Mouse (Mus musculus) G1E (cell line): ENCODE measurements around the gene Gm10273. TPM values are rescaled to one million over a fixed set of nuclear protein-coding genes. Genes with fewer than 3 reads are reported as not detected.

ENCODE experiments used
- ATAC-seq: 2 replicates; pipeline ENCODE4 v1.8.0; 2016; ENCODE audit warnings: mild to moderate bottlenecking; ENCODE audit not compliant: insufficient number of reproducible peaks, poor library complexity, low FRiP score, severe bottlenecking; ENCODE audit errors: extremely low read depth
- DNase-seq: peaks from one replicate; pipeline ENCODE4 v3.0.0; 2012; ENCODE audit warnings: low spot score
- H3K27me3 ChIP-seq: 2 replicates; pipeline ENCODE4 v1.6.1; 2012; ENCODE audit warnings: mild to moderate bottlenecking, low read length, inconsistent platforms; ENCODE audit not compliant: insufficient read depth
- H3K36me3 ChIP-seq: replicated peaks from 2 replicates; pipeline ENCODE3; 2012; ENCODE audit warnings: mild to moderate bottlenecking, inconsistent platforms
- H3K4me1 ChIP-seq: 2 replicates; pipeline ENCODE4 v1.6.1; 2012; ENCODE audit warnings: low read depth, low read length, inconsistent platforms, mixed read lengths; ENCODE audit not compliant: insufficient read depth
- H3K4me3 ChIP-seq: 2 replicates; pipeline ENCODE4 v1.5.1; 2012; ENCODE audit warnings: low read depth, mild to moderate bottlenecking, inconsistent platforms, low read length, moderate library complexity, mixed read lengths
- H3K9me3 ChIP-seq: replicated peaks from 2 replicates; pipeline ENCODE4 v1.6.1; 2012; ENCODE audit warnings: inconsistent platforms
- CTCF ChIP-seq: IDR thresholded peaks from 2 replicates; pipeline ENCODE4 v1.5.1; 2012; ENCODE audit warnings: low read depth, low read length, inconsistent platforms, mixed read lengths
- GATA1 ChIP-seq: IDR thresholded peaks from 2 replicates; pipeline ENCODE4 v1.6.1; 2012; ENCODE audit warnings: borderline replicate concordance, low read length, inconsistent platforms, mixed read lengths
- GATA2 ChIP-seq: IDR thresholded peaks from 2 replicates; pipeline ENCODE4 v1.6.1; 2012; ENCODE audit warnings: low read depth, low read length, inconsistent platforms, borderline replicate concordance
- POLR2AphosphoS5 ChIP-seq: IDR thresholded peaks from 2 replicates; pipeline ENCODE4 v1.6.1; 2012; ENCODE audit warnings: low read depth, low read length, inconsistent platforms; ENCODE audit not compliant: insufficient replicate concordance
- TAL1 ChIP-seq: conservative IDR thresholded peaks from 2 replicates; pipeline ENCODE4 v1.6.1; 2012; ENCODE audit warnings: low read depth, low read length, inconsistent platforms, mixed read lengths
- polyA plus RNA-seq: library from polyadenylated mRNA; stranded (reverse); fragments of >175 nt; gene quantifications from 2 replicates; pipeline ENCODE4 v1.2.3, GENCODE M21; 2012
- total RNA-seq, 2 experiments: library from RNA; stranded (forward) in 1 of 2; stranded (reverse) in 1 of 2; fragments of 200-1000 nt in 1 of 2; fragments of >200 nt in 1 of 2; fragmentation: Nextera tagmentation in 1 of 2; gene quantifications; 2 replicates each; pipeline ENCODE4 v1.2.3; 2014 to 2017

Gene Gm10273
- total and polyA plus RNA-seq, 3 experiments, result 0.47 to 111 (median 29.9) TPM

GRCm38 (mm10) chr10:59413711-59414110 lies 18.3 kb downstream of the Gm10273 start:
- H3K4me3 ChIP-seq, result no peak overlapping the region
- 0 out of 2 replicates have a peak, but pooled peaks cover 6% of the 10 kb centered on the region for H3K27me3 ChIP-seq
- H3K36me3 ChIP-seq, result no peaks in the 10 kb centered on the region
- DNase-seq (no peak), ATAC-seq (no peak)
- TF ChIP-seq GATA1, result no peak
- H3K9me3 ChIP-seq, result no peaks in the 10 kb centered on the region
- H3K4me1 ChIP-seq, result no peaks in the 10 kb centered on the region

- TF ChIP-seq GATA1 (no peak), GATA2 (no peak), CTCF (no peak), TAL1 (no peak), POLR2AphosphoS5 (no peak)
- no peak for ATAC-seq
- no peaks in the 10 kb centered on the region for H3K4me1 ChIP-seq
- H3K36me3 ChIP-seq, result no peaks in the 10 kb centered on the region
- H3K27me3 ChIP-seq, result 0 out of 2 replicates have a peak, but pooled peaks cover 3% of the 10 kb centered on the region
- no peak overlapping the region for H3K4me3 ChIP-seq
- H3K9me3 ChIP-seq, result no peaks in the 10 kb centered on the region
- no peak for DNase-seq
These were observed 21.2 kb downstream of the Gm10273 start for GRCm38 (mm10) chr10:59416623-59417022.

- H3K4me3 ChIP-seq, result no peak overlapping the region
- no peaks in the 10 kb centered on the region for H3K9me3 ChIP-seq
- TF ChIP-seq GATA2, result no peak
- TF ChIP-seq GATA1, result no peak
- no peak for TF ChIP-seq POLR2AphosphoS5
- no peak for TF ChIP-seq CTCF
- TF ChIP-seq TAL1, result no peak
- DNase-seq, result no peak
- H3K36me3 ChIP-seq, result no peaks in the 10 kb centered on the region
- H3K4me1 ChIP-seq, result no peaks in the 10 kb centered on the region
- ATAC-seq, result no peak
- 0 out of 2 replicates have a peak, but pooled peaks cover 6% of the 10 kb centered on the region for H3K27me3 ChIP-seq
These were observed 24.1 kb downstream of the Gm10273 start for GRCm38 (mm10) chr10:59419516-59419915.

GRCm38 (mm10) chr10:59424453-59424852 lies 29.0 kb downstream of the Gm10273 start:
- Histone ChIP-seq H3K9me3 (no peaks in the 10 kb centered on the region), H3K4me1 (no peaks in the 10 kb centered on the region), H3K4me3 (no peak overlapping the region), H3K36me3 (no peaks in the 10 kb centered on the region), H3K27me3 (peaks cover 9% of the 10 kb centered on the region; the same call in 1 of the 2 replicates)
- no peak for DNase-seq
- no peak for ATAC-seq
- TF ChIP-seq TAL1 (no peak), CTCF (no peak), POLR2AphosphoS5 (no peak), GATA2 (no peak)

GRCm38 (mm10) chr10:59425369-59425768 lies 29.9 kb downstream of the Gm10273 start:
- H3K27me3 ChIP-seq, result peaks cover 9% of the 10 kb centered on the region; the same call in 1 of the 2 replicates
- no peaks in the 10 kb centered on the region for H3K36me3 ChIP-seq
- no peak for TF ChIP-seq TAL1
- TF ChIP-seq CTCF, result no peak
- no peak for TF ChIP-seq GATA1
- TF ChIP-seq GATA2, result no peak
- TF ChIP-seq POLR2AphosphoS5, result no peak
- no peaks in the 10 kb centered on the region for H3K9me3 ChIP-seq
- H3K4me1 ChIP-seq, result no peaks in the 10 kb centered on the region
- no peak for ATAC-seq
- no peak overlapping the region for H3K4me3 ChIP-seq
- no peak for DNase-seq

- H3K36me3 ChIP-seq, result no peaks in the 10 kb centered on the region
- H3K4me3 ChIP-seq, result no peak overlapping the region
- no peak for TF ChIP-seq GATA1
- DNase-seq, result no peak
- ATAC-seq, result no peak
- peaks cover 9% of the 10 kb centered on the region; the same call in 1 of the 2 replicates for H3K27me3 ChIP-seq
- peaks cover 5% of the 10 kb centered on the region; the same call in 1 of the 2 replicates for H3K4me1 ChIP-seq
- H3K9me3 ChIP-seq, result no peaks in the 10 kb centered on the region
These were observed 30.9 kb downstream of the Gm10273 start for GRCm38 (mm10) chr10:59426371-59426770.
